Mouse (Mus musculus): ENCODE results near the gene Rabggtb.
"Not testable (repeated sequence)": the region's sequence is repeated elsewhere in the genome, so short reads cannot be mapped to it uniquely, and the experiment has no call there.

Gene Rabggtb

GRCm38 (mm10) chr3:153913510-153914243 is 868 bp upstream of the Rabggtb start:
- no peak for DNase-seq

GRCm38 (mm10) chr3:153911882-153912440 is 848 bp downstream of the Rabggtb start:
- DNase-seq = no peak

GRCm38 (mm10) chr3:153911197-153911881 is 1.5 kb downstream of the Rabggtb start:
- no peak for DNase-seq

- no peak for DNase-seq
Measured at GRCm38 (mm10) chr3:153910489-153910888, 2.3 kb downstream of the Rabggtb start.

DNA sequence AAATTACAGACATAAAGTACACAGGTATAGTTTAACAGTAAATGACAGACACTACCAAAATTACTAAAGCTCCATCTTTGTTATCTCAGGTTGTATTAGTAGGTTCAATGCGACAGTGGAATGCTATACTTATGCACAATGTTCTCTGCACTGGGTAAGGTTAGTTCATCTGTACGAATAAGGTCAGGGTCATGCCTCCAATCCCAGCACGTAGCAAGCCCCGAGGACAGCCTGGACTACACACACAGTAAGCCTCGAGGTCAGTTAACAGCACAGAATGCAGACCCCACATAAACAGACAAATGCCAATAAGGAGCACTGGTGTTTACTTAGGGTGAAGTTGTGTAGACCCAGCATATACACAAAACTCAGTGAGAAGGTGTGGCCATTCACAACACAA is 3.9 kb downstream of the Rabggtb start:
- DNase-seq = no peak

- DNase-seq = no peak
Measured at GRCm38 (mm10) chr3:153906136-153906871, 6.5 kb downstream of the Rabggtb start, which contains the start of gene Msh4. TSS of gene Msh4 (minus strand) at chr3:153906138.

DNA sequence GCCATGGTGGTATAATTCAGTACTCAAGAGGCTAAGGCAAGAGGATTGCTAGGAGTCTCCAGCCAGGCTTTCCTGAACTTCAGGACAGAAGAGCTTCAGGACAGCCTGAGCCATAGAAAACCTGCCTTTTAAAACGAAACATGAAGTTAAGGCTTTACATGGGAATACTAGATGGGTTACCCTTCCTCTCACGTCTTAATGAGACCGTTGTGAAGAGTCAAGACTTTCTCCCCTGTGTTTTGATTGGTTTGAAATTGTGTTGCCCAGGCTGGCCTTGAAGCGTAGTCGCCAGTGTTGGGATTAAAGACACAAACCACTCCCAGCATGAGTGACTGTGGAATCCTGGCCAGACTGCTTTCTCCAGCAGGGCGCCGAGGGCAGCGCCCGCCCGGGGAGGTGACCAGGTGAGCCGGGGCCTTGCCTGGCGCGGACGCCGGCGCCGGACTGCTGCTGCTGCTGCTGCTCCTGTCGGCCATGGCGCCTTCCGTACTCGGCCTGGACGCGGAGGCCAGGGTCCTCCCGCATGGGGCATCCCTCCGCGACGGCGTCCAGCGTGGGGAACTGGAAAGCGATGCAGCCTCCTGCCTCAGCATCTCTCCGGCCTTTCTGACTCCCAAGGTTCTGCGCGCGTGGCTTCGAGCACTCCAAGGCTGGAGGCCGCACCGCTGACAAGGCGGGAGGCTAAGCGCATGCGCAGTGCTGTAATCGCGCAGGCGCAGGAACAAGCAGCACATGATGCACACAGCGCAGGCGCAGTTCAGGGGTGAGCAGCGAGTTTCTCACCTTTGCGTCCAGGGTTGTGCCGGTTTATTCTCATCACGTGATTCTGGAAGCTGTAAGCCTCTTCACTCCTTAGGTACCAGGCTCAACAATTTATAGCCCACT is 7.3 kb downstream of the Rabggtb start:
- DNase-seq = no peak

- peak in 1 of 2 experiments; percentile 36 for DNase-seq
Measured at GRCm38 (mm10) chr3:153904586-153904985, 8.2 kb downstream of the Rabggtb start.

DNA sequence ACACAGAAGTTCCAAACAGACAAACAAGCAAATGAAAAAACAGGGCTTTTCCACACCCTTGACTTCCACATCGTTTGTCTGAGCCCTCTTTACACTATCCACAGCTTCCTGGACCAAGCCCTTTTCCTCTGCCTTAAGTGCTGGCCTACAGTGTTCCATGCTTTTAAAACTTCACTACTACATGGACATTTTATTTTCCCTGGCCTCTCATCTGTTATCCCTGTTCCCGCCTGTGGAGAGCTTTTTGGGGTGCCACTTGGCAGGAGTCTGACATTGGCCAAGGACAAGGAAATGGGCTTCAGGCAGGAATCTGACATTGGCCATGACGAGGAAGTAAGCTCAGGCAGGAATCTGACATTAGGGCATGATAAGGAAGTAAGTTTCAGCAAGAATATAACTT is 10.2 kb downstream of the Rabggtb start:
- no peak for DNase-seq

- no peak for DNase-seq
Measured at GRCm38 (mm10) chr3:153901904-153902303, 10.9 kb downstream of the Rabggtb start.

GRCm38 (mm10) chr3:153897216-153897615 is 15.6 kb downstream of the Rabggtb start:
- DNase-seq = no peak

DNA sequence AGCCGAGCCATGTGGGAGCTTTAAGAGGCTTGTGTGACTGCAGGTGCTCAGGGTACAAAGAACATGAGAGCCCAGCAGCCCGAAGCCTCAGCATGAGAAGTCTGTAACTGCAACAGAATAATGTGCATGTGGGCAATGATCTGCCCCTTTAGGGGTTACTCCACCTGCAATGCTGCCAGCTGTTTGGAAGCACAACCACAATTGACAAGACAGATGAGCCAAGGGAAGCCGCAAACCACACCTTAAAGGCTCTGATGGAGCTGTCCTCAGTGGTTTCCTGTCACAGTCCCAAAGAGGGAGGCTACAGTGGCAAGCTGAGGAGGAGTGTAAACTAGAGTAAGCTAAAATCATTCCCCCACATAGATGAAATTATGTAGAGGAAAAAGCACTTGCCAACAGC is 17.4 kb downstream of the Rabggtb start:
- no peak for DNase-seq

DNA sequence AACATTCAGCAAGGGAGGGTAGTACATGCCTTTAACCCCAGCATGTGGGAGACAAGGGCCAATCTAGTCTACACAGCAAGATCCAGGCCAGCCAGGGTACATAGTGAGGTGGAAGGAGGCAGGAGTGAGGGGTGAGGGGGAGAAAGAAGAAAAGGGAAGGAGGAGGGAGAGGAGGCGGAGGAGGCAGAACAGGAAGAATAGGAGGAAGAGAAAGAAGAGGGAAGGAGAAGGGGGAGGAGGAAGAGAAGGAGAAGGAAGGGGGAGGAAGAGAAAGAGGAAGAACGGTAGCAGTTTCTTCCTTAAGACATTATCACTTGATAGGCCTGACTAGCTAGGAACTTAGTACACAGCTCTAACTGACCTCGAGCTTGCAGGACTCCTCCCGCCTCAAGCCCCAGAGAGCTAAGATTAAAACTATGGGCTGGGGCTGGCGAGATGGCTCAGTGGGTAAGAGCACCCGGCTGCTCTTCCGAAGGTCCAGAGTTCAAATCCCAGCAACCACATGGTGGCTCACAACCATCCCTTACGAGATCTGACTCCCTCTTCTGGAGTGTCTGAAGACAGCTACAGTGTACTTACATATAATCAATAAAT is 23.5 kb downstream of the Rabggtb start:
- no peak for DNase-seq

DNA sequence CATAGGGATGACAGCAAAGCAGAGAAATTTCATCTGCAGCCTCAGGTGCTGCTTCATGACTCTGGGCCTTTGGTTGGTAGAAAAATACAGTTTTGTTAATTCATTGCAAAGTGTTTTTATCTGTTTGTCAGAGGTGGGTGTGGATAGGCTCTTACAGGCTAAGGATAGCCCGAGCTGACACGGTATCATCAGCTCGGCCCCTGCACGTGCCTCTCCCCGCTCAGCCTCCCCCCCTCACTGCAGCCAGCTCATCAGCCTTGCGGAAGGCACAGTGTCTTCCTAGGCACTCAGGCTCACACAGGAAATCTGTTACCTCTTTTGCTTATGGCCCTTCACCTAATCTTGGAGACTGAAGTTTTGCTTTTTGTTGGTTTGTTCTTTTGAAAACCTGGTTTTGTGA is 24.7 kb downstream of the Rabggtb start:
- DNase-seq = no peak

DNA sequence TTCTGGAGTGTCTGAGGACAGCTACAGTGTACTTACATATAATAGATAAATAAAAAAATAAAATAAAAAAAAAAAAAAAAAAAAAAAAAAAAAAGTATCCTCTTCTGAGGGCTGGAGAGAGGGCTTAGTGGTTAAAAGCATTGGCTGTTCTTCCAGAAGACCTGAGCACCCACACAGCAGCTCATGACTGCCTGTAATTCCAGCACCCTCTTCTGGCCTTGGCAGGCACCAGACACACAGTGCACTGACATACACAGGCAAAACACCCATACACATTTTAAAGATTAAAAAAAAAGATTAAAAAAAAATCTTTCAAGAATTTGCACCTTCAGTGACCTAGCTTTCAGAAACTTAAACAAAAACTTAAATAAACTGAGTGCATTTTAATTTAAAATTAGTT is 26.5 kb downstream of the Rabggtb start:
- DNase-seq = no peak

GRCm38 (mm10) chr3:153871396-153871795 is 41.4 kb downstream of the Rabggtb start:
- DNase-seq = no peak

GRCm38 (mm10) chr3:153867149-153868136 is 45.4 kb downstream of the Rabggtb start:
- no peak for DNase-seq

GRCm38 (mm10) chr3:153864636-153865429 is 48.0 kb downstream of the Rabggtb start:
- DNase-seq = no peak

- no peak for DNase-seq
Measured at GRCm38 (mm10) chr3:153863816-153864215, 49.0 kb downstream of the Rabggtb start.

DNA sequence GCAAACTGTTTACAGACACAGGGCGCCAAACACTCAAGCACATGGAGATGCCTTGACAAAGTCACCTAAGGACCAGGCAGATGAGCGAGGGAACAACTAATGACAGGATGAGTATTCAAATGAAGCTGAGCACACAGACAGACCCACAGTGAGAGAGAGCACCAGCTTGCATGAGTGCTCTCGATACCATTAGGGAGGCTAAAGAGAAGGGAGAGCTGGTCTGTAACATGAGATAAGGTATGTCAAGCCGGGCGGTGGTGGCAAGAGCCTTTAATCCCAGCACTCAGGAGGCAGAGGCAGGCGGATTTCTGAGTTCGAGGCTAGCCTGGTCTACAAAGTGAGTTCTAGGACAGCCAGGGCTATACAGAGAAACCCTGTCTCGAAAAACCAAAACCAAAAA is 52.4 kb downstream of the Rabggtb start:
- DNase-seq = not testable (repeated sequence)
